Mouse (Mus musculus): Measurements from ENCODE around the gene Runx1. TPM values are rescaled to one million over a fixed set of nuclear protein-coding genes. Genes with fewer than 3 reads are reported as not detected.

The Runx1 gene
- polyA plus RNA-seq, 1 experiment from 2014 or later: 0.30 TPM

DNA sequence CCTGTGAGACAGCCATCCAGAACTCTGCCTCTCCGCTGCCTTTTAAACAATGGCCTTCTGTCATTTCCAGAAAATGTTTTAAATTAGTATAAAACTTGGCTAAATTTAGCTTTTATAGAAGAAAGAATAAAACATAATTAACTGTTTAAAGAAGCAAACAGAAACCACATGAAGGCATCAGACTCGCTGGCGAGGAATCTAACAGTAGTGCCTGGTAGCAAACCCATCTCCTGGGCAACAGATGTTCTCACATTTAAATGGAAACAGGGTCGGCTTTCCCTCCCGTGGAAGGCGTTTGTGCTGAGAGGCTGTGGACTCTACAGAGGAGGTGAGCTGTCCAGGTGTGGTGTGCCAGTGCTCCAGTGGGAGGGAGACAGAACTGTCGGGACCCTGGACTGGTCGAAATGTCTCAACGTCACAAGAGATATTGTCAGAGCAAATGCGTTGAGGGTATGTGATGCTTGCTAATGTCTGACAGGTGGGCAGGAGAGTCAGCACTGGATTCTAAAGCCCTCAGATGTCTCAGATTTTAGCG lies 87.4 kb downstream of the Runx1 start:
- Histone ChIP-seq H3K4me2 (no peak overlapping the region), H3K36me3 (ENCODE audit: poor library complexity, severe bottlenecking) (no peaks in the 10 kb centered on the region), H3K27me3 (no peaks in the 10 kb centered on the region), H3K4me3 (no peak overlapping the region), H3K9ac (no peak overlapping the region), H3K4me1 (peaks cover 12% of the 10 kb centered on the region), H3K9me3 (replicated peaks) (no peaks in the 10 kb centered on the region), H3K27ac (no peak overlapping the region)
- ATAC-seq: no peak
- WGBS: 80% methylated on average over 11 of the region's 11 CpGs

DNA sequence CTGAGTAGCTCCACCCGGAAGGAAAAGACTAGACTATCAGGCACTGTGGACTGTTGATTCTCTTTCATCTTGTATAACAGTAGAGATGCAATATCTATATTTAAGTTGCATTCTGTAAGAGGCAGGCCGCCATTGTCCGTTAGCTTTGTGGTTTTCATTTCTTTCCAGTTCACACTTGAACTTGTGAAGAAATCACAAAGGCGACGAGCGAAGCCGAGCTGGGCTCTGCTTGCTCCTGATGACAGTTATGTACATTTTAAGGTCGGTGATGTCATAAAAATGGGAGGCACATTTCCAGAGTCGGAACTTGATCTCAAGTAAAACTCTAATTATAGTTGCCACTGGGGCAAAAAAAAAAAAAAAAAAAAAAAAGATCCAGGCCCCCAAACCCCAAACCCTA lies 99.1 kb downstream of the Runx1 start:
- Histone ChIP-seq H3K4me1 (no peaks in the 10 kb centered on the region), H3K9ac (no peak overlapping the region), H3K27me3 (no peaks in the 10 kb centered on the region), H3K4me2 (no peak overlapping the region), H3K36me3 (ENCODE audit: poor library complexity, severe bottlenecking) (no peaks in the 10 kb centered on the region), H3K4me3 (no peak overlapping the region), H3K9me3 (replicated peaks) (no peaks in the 10 kb centered on the region), H3K27ac (no peak overlapping the region)
- ATAC-seq: no peak
- 89% methylated on average over 9 of the region's 9 CpGs for WGBS

- ATAC-seq: no peak
- H3K9ac ChIP-seq: no peak overlapping the region
- H3K4me2 ChIP-seq: no peak overlapping the region
- H3K9me3 ChIP-seq (replicated peaks): no peaks in the 10 kb centered on the region
- H3K36me3 ChIP-seq (ENCODE audit: poor library complexity, severe bottlenecking): no peaks in the 10 kb centered on the region
- H3K4me3 ChIP-seq: no peak overlapping the region
- no peak overlapping the region for H3K27ac ChIP-seq
- 97% methylated on average over 3 of the region's 3 CpGs for WGBS
- peaks cover 12% of the 10 kb centered on the region for H3K4me1 ChIP-seq
- H3K27me3 ChIP-seq: no peaks in the 10 kb centered on the region
Measured at GRCm38 (mm10) chr16:92724526-92724925, 101.4 kb downstream of the Runx1 start.

DNA sequence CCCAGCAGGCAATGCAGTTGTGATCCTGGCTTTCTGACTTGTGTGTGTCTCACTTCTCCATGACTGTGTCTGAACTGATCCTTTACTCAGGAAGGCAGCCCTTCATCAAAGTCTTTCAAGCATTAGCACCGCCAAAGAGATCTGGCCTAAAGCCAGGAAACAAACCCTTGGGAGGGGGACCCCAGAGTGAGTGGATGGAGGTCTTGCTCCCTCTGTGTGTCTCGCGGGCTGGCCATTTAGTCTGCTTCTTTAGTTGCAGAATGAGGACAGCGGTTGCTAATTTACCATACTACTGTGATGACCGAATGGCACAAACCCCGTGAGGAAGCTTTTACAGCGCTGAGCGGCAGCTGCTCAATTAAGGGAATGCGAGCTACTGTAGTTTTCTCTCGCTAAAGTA lies 105.3 kb downstream of the Runx1 start:
- ATAC-seq: peak; percentile 38; the same call in 1 of the 2 replicates
- Histone ChIP-seq H3K4me2 (no peak overlapping the region), H3K27ac (no peak overlapping the region), H3K9me3 (replicated peaks) (no peaks in the 10 kb centered on the region), H3K4me3 (no peak overlapping the region), H3K27me3 (no peaks in the 10 kb centered on the region; the same call in 1 of the 2 replicates), H3K4me1 (peaks cover 12% of the 10 kb centered on the region), H3K9ac (no peak overlapping the region), H3K36me3 (ENCODE audit: poor library complexity, severe bottlenecking) (no peaks in the 10 kb centered on the region)
- 29% methylated on average over 10 of the region's 10 CpGs for WGBS

DNA sequence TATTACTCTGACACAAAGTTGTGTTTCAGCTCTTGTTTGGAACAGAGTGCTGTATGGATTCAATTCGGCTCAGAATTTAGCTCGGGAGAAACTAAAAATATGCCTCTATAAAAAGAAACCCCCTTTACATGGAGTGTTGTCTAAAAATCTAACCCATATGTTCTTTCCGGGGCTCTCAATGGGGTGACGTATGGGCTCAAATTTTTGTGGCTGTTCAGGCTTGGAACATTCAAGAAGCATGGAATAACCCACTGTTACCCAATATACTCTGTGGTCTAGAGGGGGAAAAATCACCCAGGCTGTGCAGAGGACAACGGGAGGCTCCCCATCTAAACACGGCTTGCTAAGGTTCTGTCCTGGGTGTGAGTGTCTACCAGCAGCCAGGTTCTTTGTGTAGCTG lies 106.2 kb downstream of the Runx1 start:
- ATAC-seq: no peak
- 86% methylated on average over 6 of the region's 6 CpGs for WGBS

GRCm38 (mm10) chr16:92715599-92716483 lies 110.1 kb downstream of the Runx1 start:
- Histone ChIP-seq H3K27ac (no peak overlapping the region), H3K9ac (no peak overlapping the region), H3K27me3 (peaks cover 5% of the 10 kb centered on the region; the same call in 1 of the 2 replicates), H3K4me2 (no peak overlapping the region), H3K36me3 (ENCODE audit: poor library complexity, severe bottlenecking) (no peaks in the 10 kb centered on the region), H3K9me3 (replicated peaks) (no peaks in the 10 kb centered on the region), H3K4me1 (peaks cover 8% of the 10 kb centered on the region), H3K4me3 (no peak overlapping the region)
- 32% methylated on average over 15 of the region's 15 CpGs for WGBS
- no peak for ATAC-seq

More for the DNA sequence above, 106.2 kb downstream of the Runx1 start:
- Histone ChIP-seq H3K9me3 (replicated peaks) (no peaks in the 10 kb centered on the region), H3K4me3 (no peak overlapping the region), H3K36me3 (ENCODE audit: poor library complexity, severe bottlenecking) (no peaks in the 10 kb centered on the region), H3K27ac (no peak overlapping the region), H3K9ac (no peak overlapping the region), H3K4me2 (no peak overlapping the region), H3K4me1 (peaks cover 12% of the 10 kb centered on the region), H3K27me3 (peaks cover 5% of the 10 kb centered on the region; the same call in 1 of the 2 replicates)

GRCm38 (mm10) chr16:92710161-92710560 lies 115.8 kb downstream of the Runx1 start:
- no peak for ATAC-seq
- WGBS: 33% methylated on average over 1 of the region's 1 CpGs

GRCm38 (mm10) chr16:92708718-92709117 lies 117.2 kb downstream of the Runx1 start:
- no peak overlapping the region for H3K4me2 ChIP-seq
- H3K27me3 ChIP-seq: peaks cover 10% of the 10 kb centered on the region
- no peak for ATAC-seq
- no peak overlapping the region for H3K27ac ChIP-seq
- H3K9me3 ChIP-seq (replicated peaks): no peaks in the 10 kb centered on the region
- 71% methylated on average over 4 of the region's 4 CpGs for WGBS
- no peaks in the 10 kb centered on the region for H3K36me3 ChIP-seq (ENCODE audit: poor library complexity, severe bottlenecking)
- no peaks in the 10 kb centered on the region for H3K4me1 ChIP-seq
- no peak overlapping the region for H3K9ac ChIP-seq
- H3K4me3 ChIP-seq: no peak overlapping the region

More at GRCm38 (mm10) chr16:92710161-92710560, 115.8 kb downstream of the Runx1 start:
- no peaks in the 10 kb centered on the region for H3K9me3 ChIP-seq (replicated peaks)
- H3K4me1 ChIP-seq: no peaks in the 10 kb centered on the region
- no peak overlapping the region for H3K4me3 ChIP-seq
- no peak overlapping the region for H3K27ac ChIP-seq
- H3K36me3 ChIP-seq (ENCODE audit: poor library complexity, severe bottlenecking): no peaks in the 10 kb centered on the region
- H3K4me2 ChIP-seq: no peak overlapping the region
- H3K9ac ChIP-seq: no peak overlapping the region
- H3K27me3 ChIP-seq: 0 out of 2 replicates have a peak, but pooled peaks cover 4% of the 10 kb centered on the region

DNA sequence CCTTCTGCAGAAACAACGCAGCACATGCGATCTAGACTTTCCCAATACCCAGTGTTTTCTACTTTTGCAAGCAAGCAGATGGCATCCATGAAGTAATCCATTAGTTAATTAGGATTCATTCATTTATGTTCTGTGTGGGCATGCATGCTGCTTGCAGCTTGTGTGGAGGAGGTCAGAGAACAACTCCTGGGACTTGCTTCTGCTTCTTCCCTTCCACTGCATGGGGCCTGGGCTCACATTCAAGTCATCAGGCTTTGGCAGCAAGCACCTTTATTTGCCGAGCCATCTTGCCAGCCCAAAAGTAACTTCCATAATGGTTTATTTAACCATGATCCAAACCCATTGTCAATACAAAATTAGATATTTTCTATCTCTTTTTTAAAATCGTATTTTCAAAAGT lies 118.2 kb downstream of the Runx1 start:
- H3K4me3 ChIP-seq: no peak overlapping the region
- no peak overlapping the region for H3K4me2 ChIP-seq
- H3K36me3 ChIP-seq (ENCODE audit: poor library complexity, severe bottlenecking): no peaks in the 10 kb centered on the region
- no peak overlapping the region for H3K9ac ChIP-seq
- 81% methylated on average over 4 of the region's 4 CpGs for WGBS
- H3K27me3 ChIP-seq: peaks cover 17% of the 10 kb centered on the region
- H3K4me1 ChIP-seq: no peaks in the 10 kb centered on the region
- H3K9me3 ChIP-seq (replicated peaks): no peaks in the 10 kb centered on the region
- H3K27ac ChIP-seq: no peak overlapping the region
- no peak for ATAC-seq

DNA sequence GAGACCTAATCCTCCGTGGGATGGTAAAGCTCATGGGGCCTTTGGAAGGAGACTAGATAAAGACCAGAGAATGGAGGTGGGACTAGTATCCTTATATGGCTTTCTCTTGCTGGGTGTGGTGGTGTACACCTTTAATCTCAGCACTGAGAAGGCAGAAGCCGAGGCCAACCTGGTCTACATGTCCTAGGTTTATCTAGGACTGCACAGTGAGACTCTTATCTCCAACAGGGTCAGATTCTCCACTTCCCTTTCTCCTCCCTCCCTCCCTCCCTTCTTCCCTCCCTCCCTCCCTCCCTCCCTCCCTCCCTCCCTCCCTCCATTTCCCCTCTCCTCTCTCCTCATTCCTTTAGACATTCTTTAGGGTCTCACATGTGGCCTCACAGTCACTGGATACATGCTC lies 118.8 kb downstream of the Runx1 start:
- no peaks in the 10 kb centered on the region for H3K9me3 ChIP-seq (replicated peaks)
- H3K27ac ChIP-seq: no peak overlapping the region
- H3K36me3 ChIP-seq (ENCODE audit: poor library complexity, severe bottlenecking): no peaks in the 10 kb centered on the region
- H3K4me1 ChIP-seq: no peaks in the 10 kb centered on the region
- no peak overlapping the region for H3K4me2 ChIP-seq
- H3K9ac ChIP-seq: no peak overlapping the region
- H3K4me3 ChIP-seq: no peak overlapping the region
- WGBS: 81% methylated on average over 2 of the region's 2 CpGs
- H3K27me3 ChIP-seq: peaks cover 21% of the 10 kb centered on the region
- ATAC-seq: no peak

DNA sequence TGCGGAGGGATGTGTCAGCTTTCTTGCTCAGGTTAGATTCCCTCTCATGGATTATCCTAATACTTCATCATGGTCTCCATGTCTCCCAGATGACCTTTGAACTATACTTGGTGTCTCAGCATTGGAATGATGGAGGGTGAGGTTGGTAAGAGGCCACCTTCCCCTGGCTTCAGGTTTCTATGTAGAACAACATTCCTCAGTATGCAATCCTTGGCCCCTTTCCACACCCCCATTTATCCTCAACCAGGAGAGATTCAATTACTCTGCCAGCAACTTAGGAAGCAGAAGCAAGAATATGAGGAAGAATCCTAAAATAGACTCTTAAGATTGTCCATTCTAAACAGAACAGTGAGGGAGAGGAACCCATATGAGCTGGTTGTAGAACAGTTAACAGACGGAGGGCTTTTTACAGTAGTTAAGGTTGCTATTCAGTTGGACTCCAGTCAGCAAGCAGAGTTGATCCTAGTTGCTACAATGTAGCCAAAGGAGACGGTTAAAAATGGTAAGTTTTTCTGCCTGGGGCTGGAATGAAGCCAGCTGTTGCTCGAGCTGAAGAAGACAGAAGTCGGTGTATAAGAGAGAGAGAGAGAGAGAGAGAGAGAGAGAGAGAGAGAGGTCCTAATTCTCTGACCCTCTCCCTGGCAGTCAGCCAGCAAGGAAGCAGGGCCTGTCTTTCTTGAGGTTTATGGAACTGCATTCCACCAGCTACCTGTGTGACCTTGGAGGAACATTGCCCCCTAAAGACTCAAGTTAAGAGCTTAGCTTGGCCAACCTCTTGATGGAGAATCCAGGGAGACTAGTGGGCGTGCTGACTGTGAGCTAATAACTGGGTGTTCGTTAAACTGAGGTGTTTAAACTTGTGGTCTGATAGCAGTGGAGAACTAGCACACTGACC lies 120.1 kb downstream of the Runx1 start:
- H3K27me3 ChIP-seq: peaks cover 32% of the 10 kb centered on the region
- no peak overlapping the region for H3K4me2 ChIP-seq
- no peak overlapping the region for H3K27ac ChIP-seq
- H3K4me3 ChIP-seq: no peak overlapping the region
- no peaks in the 10 kb centered on the region for H3K9me3 ChIP-seq (replicated peaks)
- ATAC-seq: no peak
- 65% methylated on average over 7 of the region's 7 CpGs for WGBS
- H3K4me1 ChIP-seq: no peaks in the 10 kb centered on the region
- H3K9ac ChIP-seq: no peak overlapping the region
- no peaks in the 10 kb centered on the region for H3K36me3 ChIP-seq (ENCODE audit: poor library complexity, severe bottlenecking)

- Histone ChIP-seq H3K36me3 (ENCODE audit: poor library complexity, severe bottlenecking) (no peaks in the 10 kb centered on the region), H3K27ac (no peak overlapping the region), H3K4me3 (no peak overlapping the region), H3K4me1 (0 out of 2 replicates have a peak, but pooled peaks cover 2% of the 10 kb centered on the region), H3K4me2 (no peak overlapping the region), H3K27me3 (peaks cover 51% of the 10 kb centered on the region), H3K9me3 (replicated peaks) (no peaks in the 10 kb centered on the region), H3K9ac (no peak overlapping the region)
- 95% methylated on average over 2 of the region's 2 CpGs for WGBS
- no peak for ATAC-seq
Measured at GRCm38 (mm10) chr16:92703850-92704249, 122.1 kb downstream of the Runx1 start.
